Mouse (Mus musculus): Measurements from ENCODE around the gene Cyb561d1. TPM values are rescaled to one million over a fixed set of nuclear protein-coding genes. Genes with fewer than 3 reads are reported as not detected.

Cyb561d1 gene
- polyA plus RNA-seq, 1 experiment from 2014 or later = 2.9 TPM

DNA sequence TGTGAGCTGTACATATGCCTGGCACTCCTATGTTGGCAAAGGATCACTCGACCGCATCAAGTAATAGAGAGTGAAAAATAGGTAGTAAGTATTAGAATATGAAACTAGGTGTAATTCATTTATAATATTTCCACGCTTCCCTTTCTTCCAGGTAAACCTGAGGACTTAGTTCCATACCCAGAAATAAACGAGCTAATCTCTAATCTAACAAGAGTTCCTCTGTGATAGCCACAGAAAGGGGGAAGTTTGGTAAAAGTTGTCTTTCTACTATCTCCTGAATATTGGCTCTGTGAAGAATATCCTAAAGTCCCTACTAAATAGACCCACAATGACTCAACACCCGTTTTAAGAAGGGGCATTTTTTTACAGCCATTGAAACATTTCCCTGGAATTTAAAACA is 54.3 kb downstream of the Cyb561d1 start:
- WGBS = 63% methylated on average over 5 of the region's 5 CpGs
- Histone ChIP-seq H3K36me3 (ENCODE audit: control insufficient read depth, insufficient read depth, low read length) (no peaks in the 10 kb centered on the region), H3K4me2 (ENCODE audit: low read depth) (peak overlapping the region; percentile 67), H3K4me1 (ENCODE audit: control insufficient read depth, insufficient read depth, low read length) (peaks cover 7% of the 10 kb centered on the region), H3K9ac (ENCODE audit: low read length) (peak overlapping the region; percentile 92), H3K4me3 (ENCODE audit: low read depth, low read length) (peak overlapping the region; percentile 94), H3K9me3 (ENCODE audit: control insufficient read depth, low read length) (no peaks in the 10 kb centered on the region), H3K27ac (ENCODE audit: low read depth, low read length) (no peak overlapping the region), H3K27me3 (ENCODE audit: control insufficient read depth, insufficient read depth, low read length) (no peaks in the 10 kb centered on the region)
- DNase-seq (ENCODE audit: low spot score) (no peak), ATAC-seq (ENCODE audit: insufficient read depth, low FRiP score, low TSS enrichment) (peak; percentile 1; the same call in 1 of the 2 replicates)

Other genes starting within 250 kb of the Cyb561d1 start
- gene Gstm3, start 231.9 kb downstream of the Cyb561d1 start, polyA plus RNA-seq (2014; fragmentation: Nextera tagmentation; extraction: Ambion mirVana) = not detected in 2 replicates
- 18.5 and 20.8 TPM in 2 replicates for gene Gstm2, start 214.8 kb downstream of the Cyb561d1 start, polyA plus RNA-seq (2014; fragmentation: Nextera tagmentation; extraction: Ambion mirVana)
- 28.0 and 31.5 TPM in 2 replicates for gene Gstm1, start 183.2 kb downstream of the Cyb561d1 start, polyA plus RNA-seq (2014; fragmentation: Nextera tagmentation; extraction: Ambion mirVana)
- gene Gstm4, start 156.3 kb downstream of the Cyb561d1 start, polyA plus RNA-seq (2014; fragmentation: Nextera tagmentation; extraction: Ambion mirVana) = 12.4 and 12.9 TPM in 2 replicates
- gene Ampd2, start 114.6 kb downstream of the Cyb561d1 start, polyA plus RNA-seq (2014; fragmentation: Nextera tagmentation; extraction: Ambion mirVana) = 40.1 and 42.9 TPM in 2 replicates
- 0.73 and 0.99 TPM in 2 replicates for gene Gnat2, start 108.4 kb downstream of the Cyb561d1 start, polyA plus RNA-seq (2014; fragmentation: Nextera tagmentation; extraction: Ambion mirVana)
- gene Gnai3, start 55.1 kb downstream of the Cyb561d1 start, polyA plus RNA-seq (2014; fragmentation: Nextera tagmentation; extraction: Ambion mirVana) = 210 and 217 TPM in 2 replicates
- 0.45 and 1.1 TPM in 2 replicates for gene Gpr61, start 46.3 kb downstream of the Cyb561d1 start, polyA plus RNA-seq (2014; fragmentation: Nextera tagmentation; extraction: Ambion mirVana)
- 6.5 and 7.2 TPM in 2 replicates for gene Amigo1, start 14.9 kb downstream of the Cyb561d1 start, polyA plus RNA-seq (2014; fragmentation: Nextera tagmentation; extraction: Ambion mirVana)
- gene Atxn7l2, start 9.7 kb upstream of the Cyb561d1 start, polyA plus RNA-seq (2014; fragmentation: Nextera tagmentation; extraction: Ambion mirVana) = 21.1 and 24.5 TPM in 2 replicates
- gene Sypl2, start 25.4 kb upstream of the Cyb561d1 start, polyA plus RNA-seq (2014; fragmentation: Nextera tagmentation; extraction: Ambion mirVana) = 0.46 and 0.76 TPM in 2 replicates
- gene Psma5, start 55.7 kb upstream of the Cyb561d1 start, polyA plus RNA-seq (2014; fragmentation: Nextera tagmentation; extraction: Ambion mirVana) = 294 and 297 TPM in 2 replicates
- gene Sort1, start 82.9 kb upstream of the Cyb561d1 start, polyA plus RNA-seq (2014; fragmentation: Nextera tagmentation; extraction: Ambion mirVana) = 30.2 and 32.7 TPM in 2 replicates
- 0.19 and 0.31 TPM in 2 replicates for gene Mybphl, start 163.7 kb upstream of the Cyb561d1 start, polyA plus RNA-seq (2014; fragmentation: Nextera tagmentation; extraction: Ambion mirVana)
- 52.0 and 54.0 TPM in 2 replicates for gene Psrc1, start 182.6 kb upstream of the Cyb561d1 start, polyA plus RNA-seq (2014; fragmentation: Nextera tagmentation; extraction: Ambion mirVana)
- 65.2 and 65.5 TPM in 2 replicates for gene Celsr2, start 214.3 kb upstream of the Cyb561d1 start, polyA plus RNA-seq (2014; fragmentation: Nextera tagmentation; extraction: Ambion mirVana)
- gene Sars, start 244.0 kb upstream of the Cyb561d1 start, polyA plus RNA-seq (2014; fragmentation: Nextera tagmentation; extraction: Ambion mirVana) = 214 and 216 TPM in 2 replicates